ENCODE assay signal across 8 mouse cellular contexts in the genomic region with DNA sequence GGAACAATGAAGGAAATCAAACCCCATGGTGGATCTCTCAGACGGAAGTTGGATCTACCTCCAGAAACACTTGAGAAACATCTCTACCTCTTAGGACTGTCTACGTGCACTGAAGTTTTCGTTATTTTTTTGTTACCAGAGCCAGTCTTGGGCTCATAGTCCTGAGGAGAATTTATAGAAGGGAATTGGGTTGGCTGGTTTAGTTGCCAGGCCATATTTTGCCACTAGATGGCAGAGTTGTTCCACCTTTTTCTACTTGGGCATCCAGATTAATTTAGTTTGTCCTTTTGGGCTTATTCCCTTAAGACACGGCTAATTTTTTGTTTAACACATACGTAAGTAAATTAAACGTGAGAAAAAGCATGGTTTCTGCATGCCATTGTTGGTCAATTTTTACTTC. TPM values are rescaled to one million over a fixed set of nuclear protein-coding genes. Genes with fewer than 3 reads are reported as not detected.
A peak's percentile ranks its signal among the peaks of the same experiment; 100 is the strongest.
DNase-seq lines count a peak whose midpoint lies in the region; ATAC-seq lines count a peak whose summit lies in the region.

No protein-coding gene starts in this region.

- no peaks in the 10 kb centered on the region for H3K27me3 ChIP-seq in liver, embryonic 11.5 days (replicated peaks; ENCODE audit: control insufficient read depth, insufficient read depth, low read length)
- no peaks in the 10 kb centered on the region for H3K27me3 ChIP-seq in heart, embryonic 15.5 days

- H3K4me2 ChIP-seq in liver, embryonic 11.5 days = no peak overlapping the region
- no peak overlapping the region for H3K4me2 ChIP-seq in heart, embryonic 15.5 days

- DNase-seq in liver = peak; percentile 22
- DNase-seq in liver, embryonic 11.5 days (ENCODE audit: low spot score) = no peak
- DNase-seq in adrenal gland, postnatal 25 days = peak; percentile 39
- peak; percentile 72 for DNase-seq in embryo, embryonic 9.5 days (ENCODE audit: extremely low spot score)
- DNase-seq in layer of hippocampus, postnatal 10 days (ENCODE audit: low spot score in 2 of 2) = peak; percentile 80
- DNase-seq in mesoderm, embryonic 11.5 days (ENCODE audit: low read depth, low spot score) = peak; percentile 67
- DNase-seq in thymus, postnatal 0 days (ENCODE audit: low spot score) = peak; percentile 41

- H3K27ac ChIP-seq in liver, embryonic 11.5 days (ENCODE audit: low read depth, low read length) = no peak overlapping the region
- H3K27ac ChIP-seq in heart, embryonic 15.5 days = 0 out of 2 replicates have a peak overlapping the region, but pooled peaks have one; percentile 93

- H3K4me1 ChIP-seq in liver, embryonic 11.5 days (replicated peaks; ENCODE audit: control insufficient read depth, insufficient read depth, low read length) = no peaks in the 10 kb centered on the region
- peaks cover 25% of the 10 kb centered on the region for H3K4me1 ChIP-seq in heart, embryonic 15.5 days (replicated peaks)

- 28% methylated on average over 6 of the region's 6 CpGs for WGBS in liver, embryonic 11.5 days
- 22% methylated on average over 6 of the region's 6 CpGs for WGBS in heart, embryonic 15.5 days

- peaks cover 2% of the 10 kb centered on the region; the same call in 1 of the 2 replicates for H3K36me3 ChIP-seq in liver, embryonic 11.5 days (ENCODE audit: control insufficient read depth, insufficient read depth, low read length)
- H3K36me3 ChIP-seq in heart, embryonic 15.5 days = no peaks in the 10 kb centered on the region

- no peak overlapping the region for H3K4me3 ChIP-seq in liver, embryonic 11.5 days (ENCODE audit: low read depth, low read length)
- H3K4me3 ChIP-seq in heart, embryonic 15.5 days = no peak overlapping the region

- no peak overlapping the region for H3K9ac ChIP-seq in liver, embryonic 11.5 days (ENCODE audit: low read depth, low read length)
- no peak overlapping the region for H3K9ac ChIP-seq in heart, embryonic 15.5 days

- H3K9me3 ChIP-seq in liver, embryonic 11.5 days (ENCODE audit: control insufficient read depth, low read length) = no peaks in the 10 kb centered on the region
- no peaks in the 10 kb centered on the region for H3K9me3 ChIP-seq in heart, embryonic 15.5 days (replicated peaks)

- ATAC-seq in liver, embryonic 11.5 days (replicated peaks; ENCODE audit: low FRiP score) = no peak
- ATAC-seq in heart, embryonic 15.5 days (replicated peaks; ENCODE audit: insufficient number of reproducible peaks, insufficient read depth, low FRiP score, low read depth) = no peak

RNA-seq across cellular contexts. Expression of a gene that starts 37.1 kb away (rescaled TPM):
- 11.4 and 12.1 TPM in 2 replicates for polyA plus RNA-seq in liver, embryonic 11.5 days (2014; fragmentation: Nextera tagmentation; extraction: Ambion mirVana)
- total RNA-seq in adrenal gland, postnatal 25 days (2021) = 22.9 and 30.1 TPM in 2 replicates
- 11.2 TPM in 2 replicates for polyA plus RNA-seq in heart, embryonic 15.5 days (2015; fragmentation: Nextera tagmentation; extraction: Ambion mirVana)
- total RNA-seq in layer of hippocampus, postnatal 10 days (2021) = 10 to 100 TPM; 88.5 to 95.5 TPM
- polyA plus RNA-seq in thymus, postnatal 0 days (2015; fragmentation: Nextera tagmentation; extraction: Ambion mirVana) = 7.9 and 10.2 TPM in 2 replicates
